Mouse (Mus musculus) myocyte (in vitro differentiated cells): ENCODE data around the gene Larp1b.

Experiments used
- MAX ChIP-seq: IDR thresholded peaks from one replicate; pipeline ENCODE4 v1.6.1; 2011; ENCODE audit warnings: low read depth, mild to moderate bottlenecking, control low read depth
- POLR2A ChIP-seq: IDR thresholded peaks from one replicate; pipeline ENCODE4 v1.6.1; 2011; ENCODE audit warnings: low read depth, mild to moderate bottlenecking, control low read depth, moderate library complexity; ENCODE audit not compliant: insufficient read length

GRCm38 (mm10) chr3:41038297-41038916 lies 88.8 kb downstream of the Larp1b start:
- TF ChIP-seq MAX, result no peak
- TF ChIP-seq POLR2A, result no peak
